Mouse (Mus musculus): ENCODE data around the gene Nrxn3.

The Nrxn3 gene

DNA sequence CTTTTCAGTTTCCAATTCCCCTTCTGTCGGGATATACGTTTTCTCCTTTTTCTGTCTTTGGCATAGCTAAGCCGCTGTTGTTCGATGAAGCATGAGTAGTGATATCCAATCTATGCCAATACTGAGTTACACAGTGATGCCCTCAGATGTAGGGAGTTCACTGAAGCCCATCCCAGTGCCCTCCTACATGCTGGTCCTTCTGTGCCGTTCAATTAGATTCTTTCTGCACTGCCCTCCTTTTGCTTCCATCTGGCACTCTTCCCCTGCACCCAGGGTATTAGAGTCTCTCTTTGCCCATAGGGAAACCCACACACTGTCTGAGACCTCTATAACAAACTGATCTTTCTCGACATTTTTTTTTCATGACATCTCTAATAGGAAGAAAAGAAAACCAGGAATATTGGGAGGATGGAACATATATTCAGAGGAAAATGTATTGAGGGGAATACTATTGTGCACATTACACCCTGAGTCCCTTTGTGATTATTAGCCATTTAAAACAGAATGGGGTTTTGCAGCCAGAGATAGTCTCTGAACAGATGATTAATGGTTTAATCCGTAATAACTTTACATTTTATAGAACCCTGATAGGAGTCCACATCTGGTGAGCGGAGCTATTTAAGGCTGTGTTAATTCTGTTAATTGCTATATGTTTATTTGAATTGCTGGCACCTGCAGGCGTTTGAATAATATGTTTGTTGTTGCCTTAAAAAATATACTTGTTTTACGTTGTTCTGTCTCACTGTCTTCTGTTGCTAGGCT is 476.3 kb downstream of the Nrxn3 start:
- no peak for DNase-seq

DNA sequence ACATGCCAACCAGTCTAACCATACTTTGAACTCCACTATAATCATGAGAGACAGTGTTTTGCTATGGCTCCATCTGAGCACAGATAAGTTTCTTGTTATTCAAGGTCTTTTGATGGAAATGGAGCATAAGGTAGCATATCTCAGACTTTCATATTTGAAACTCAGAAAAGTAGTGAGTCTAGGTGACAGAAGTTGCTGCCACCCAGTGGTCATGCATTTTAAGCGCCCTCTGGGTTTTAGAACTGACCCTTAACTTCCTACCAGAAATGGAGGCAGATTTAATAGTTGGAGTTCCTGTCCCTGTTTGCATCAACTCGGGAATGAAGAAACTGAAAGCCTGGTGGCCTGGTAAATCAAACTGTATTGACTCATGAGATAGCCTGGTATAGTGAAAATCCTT is 488.9 kb downstream of the Nrxn3 start:
- DNase-seq = no peak

GRCm38 (mm10) chr12:89239826-89240225 is 517.1 kb downstream of the Nrxn3 start:
- DNase-seq = no peak

- DNase-seq = no peak
These were observed 518.9 kb downstream of the Nrxn3 start for GRCm38 (mm10) chr12:89241554-89241953.

- no peak for DNase-seq
These were observed 519.8 kb downstream of the Nrxn3 start for GRCm38 (mm10) chr12:89242476-89242875.

DNA sequence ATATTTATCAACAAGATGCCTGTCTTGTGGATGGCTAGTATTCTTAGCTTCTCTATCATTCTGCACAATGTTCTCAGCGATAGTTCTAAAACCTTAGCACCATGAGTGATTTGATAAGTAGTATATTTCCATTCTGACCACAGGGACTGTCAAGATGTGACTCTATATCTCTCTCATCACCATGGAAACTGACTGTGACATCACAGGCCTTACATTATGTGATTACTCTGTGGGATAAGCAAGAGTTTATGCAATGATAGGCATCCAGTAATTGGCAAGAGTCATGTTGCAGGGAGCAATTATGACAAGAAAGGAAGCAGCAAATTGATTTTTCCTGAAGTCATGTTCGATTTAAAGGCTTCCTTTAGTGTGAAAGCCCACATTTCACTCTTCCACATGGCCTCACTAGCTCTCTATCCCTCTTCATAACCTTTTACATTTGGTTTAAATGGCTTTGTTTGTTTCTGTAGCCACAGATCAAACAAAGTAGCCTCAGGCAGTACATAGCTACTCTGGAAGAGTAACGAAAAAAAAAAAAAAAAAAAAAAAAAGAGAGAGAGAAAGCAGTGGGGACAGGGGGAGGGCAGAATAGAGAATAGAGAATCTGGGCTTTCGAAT is 532.7 kb downstream of the Nrxn3 start:
- DNase-seq = no peak

DNA sequence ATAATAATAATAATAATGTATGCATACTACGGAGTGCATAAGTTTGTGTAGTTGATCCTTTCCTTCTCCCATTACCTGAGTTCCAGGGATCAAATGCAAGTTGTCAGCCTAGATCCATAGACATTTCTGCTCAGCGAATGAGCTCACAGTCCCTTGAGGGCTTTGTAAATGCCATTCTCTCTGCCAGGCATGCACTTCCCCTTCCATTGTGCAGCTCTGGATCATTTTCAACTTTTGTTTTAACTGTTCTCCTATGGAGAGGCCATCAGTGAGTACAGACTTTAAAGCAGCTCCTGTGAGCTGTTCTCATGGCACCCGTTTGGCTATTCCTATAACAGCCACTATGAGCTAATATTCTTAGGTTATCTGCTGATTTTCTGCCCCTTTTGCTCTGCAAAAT is 536.2 kb downstream of the Nrxn3 start:
- DNase-seq = no peak

DNA sequence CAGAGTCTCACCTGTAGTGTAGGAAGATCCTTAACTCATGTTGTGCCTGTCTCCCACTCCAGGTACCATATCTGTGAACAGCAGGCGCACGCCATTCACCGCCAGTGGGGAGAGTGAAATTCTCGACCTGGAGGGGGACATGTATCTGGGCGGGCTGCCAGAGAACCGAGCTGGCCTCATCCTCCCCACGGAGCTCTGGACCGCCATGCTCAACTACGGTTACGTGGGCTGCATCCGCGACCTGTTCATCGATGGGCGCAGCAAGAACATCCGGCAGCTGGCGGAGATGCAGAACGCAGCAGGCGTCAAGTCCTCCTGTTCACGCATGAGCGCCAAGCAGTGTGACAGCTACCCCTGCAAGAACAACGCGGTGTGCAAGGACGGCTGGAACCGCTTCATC is 537.4 kb downstream of the Nrxn3 start:
- DNase-seq = peak; percentile 9

DNA sequence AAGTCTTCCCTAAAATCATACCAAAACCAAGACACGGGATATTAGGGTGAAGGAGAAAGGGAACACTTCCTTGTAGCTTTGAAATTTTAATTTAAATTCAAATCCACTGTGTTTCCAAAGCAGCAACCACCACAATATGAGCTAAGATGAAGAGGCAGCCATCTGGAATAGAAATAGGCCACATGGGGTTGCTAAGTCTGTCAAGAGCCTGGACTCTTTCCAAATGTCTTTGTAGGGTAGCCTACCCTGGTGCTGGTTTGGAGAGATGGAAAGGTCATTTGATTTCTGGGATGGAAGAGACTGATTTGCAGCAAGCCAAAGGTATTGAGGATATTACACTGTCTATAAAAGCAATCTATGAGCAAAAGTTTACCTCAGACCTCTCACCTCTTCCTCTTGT is 539.6 kb downstream of the Nrxn3 start:
- DNase-seq = no peak

GRCm38 (mm10) chr12:89282362-89283343 is 560.0 kb downstream of the Nrxn3 start:
- DNase-seq = no peak

GRCm38 (mm10) chr12:89284412-89284811 is 561.7 kb downstream of the Nrxn3 start:
- no peak for DNase-seq

DNA sequence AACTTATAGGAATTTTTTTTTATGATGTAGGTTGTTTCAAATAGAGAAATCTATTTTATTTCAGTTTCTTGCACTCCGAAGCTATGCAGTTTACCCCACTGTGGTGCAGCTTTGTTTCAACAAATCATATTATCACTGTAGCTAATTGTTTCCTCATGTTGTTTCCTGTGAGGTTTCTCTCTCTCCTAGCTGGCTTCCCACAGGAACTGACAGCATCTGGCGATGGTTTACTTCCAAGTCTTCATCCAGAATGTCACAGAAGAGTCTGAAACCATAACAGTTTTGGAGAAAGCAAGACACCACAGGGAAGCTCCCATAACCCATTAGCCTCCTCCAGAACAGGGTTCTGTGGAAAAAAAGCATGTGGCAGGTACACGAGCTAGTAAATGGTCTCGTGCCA is 564.4 kb downstream of the Nrxn3 start:
- DNase-seq = no peak

DNA sequence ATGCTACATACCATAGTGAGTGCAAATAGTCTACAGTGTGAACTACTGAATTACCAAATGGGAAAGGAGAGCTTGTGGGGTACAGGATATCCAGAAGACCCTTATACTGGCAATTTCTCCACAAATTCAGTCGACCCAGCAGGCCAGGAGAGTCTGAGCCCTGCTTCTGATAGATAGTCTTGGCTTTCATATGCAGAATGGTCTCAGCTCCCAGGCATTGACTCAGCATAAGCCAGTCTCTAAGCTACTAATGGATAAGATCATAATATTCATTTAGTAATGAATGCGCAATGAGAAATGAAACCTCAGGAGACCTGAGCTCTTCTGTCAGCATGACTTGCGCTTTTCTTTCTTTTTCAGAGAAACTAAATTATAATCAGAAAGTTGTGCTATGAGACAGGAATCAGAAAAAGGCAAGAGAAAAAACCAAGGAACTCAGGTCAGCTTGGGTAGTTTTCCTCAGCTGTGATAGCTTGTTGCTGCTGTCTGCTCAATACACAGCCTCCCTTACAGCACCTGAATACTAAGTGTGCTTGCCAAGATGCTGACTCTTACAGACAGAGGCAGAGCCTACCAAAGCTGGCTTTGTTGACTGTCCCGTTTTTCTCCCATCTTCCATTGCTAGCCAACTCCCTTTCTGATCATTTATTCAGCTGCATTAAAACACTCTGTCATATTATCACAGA is 567.1 kb downstream of the Nrxn3 start:
- DNase-seq = no peak

GRCm38 (mm10) chr12:89290736-89291574 is 568.3 kb downstream of the Nrxn3 start:
- no peak for DNase-seq

DNA sequence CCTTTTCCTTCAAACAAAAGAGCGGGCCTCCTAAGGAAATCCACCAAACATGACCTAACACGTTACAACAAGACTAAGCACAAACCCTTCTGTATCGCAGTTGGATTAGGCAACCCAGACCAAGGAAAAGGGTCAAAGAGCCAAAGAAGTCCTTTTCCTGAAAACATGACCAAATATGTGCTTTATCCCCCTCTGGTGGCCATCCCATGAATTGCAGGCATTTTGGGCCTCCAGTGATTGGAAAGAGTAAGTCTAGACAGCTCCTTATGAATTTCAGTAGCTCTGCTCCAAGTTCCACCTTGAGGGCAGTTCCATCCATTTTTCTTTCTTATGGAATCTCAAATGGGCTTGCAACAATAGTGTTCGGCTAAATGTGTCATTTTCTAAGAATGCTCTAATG is 579.3 kb downstream of the Nrxn3 start:
- DNase-seq = peak; percentile 65

- DNase-seq = no peak
These were observed 587.5 kb downstream of the Nrxn3 start for GRCm38 (mm10) chr12:89310200-89310599.

- no peak for DNase-seq
These were observed 589.9 kb downstream of the Nrxn3 start for GRCm38 (mm10) chr12:89312586-89312985.

GRCm38 (mm10) chr12:89325864-89326560 is 603.3 kb downstream of the Nrxn3 start:
- DNase-seq = no peak

- DNase-seq = peak; percentile 13
These were observed 609.0 kb downstream of the Nrxn3 start for GRCm38 (mm10) chr12:89331474-89332263.

- no peak for DNase-seq
These were observed 610.8 kb downstream of the Nrxn3 start for GRCm38 (mm10) chr12:89333486-89333885.

Measured in right cerebral cortex, postnatal 14 days (tissue).